In the genomic region with DNA sequence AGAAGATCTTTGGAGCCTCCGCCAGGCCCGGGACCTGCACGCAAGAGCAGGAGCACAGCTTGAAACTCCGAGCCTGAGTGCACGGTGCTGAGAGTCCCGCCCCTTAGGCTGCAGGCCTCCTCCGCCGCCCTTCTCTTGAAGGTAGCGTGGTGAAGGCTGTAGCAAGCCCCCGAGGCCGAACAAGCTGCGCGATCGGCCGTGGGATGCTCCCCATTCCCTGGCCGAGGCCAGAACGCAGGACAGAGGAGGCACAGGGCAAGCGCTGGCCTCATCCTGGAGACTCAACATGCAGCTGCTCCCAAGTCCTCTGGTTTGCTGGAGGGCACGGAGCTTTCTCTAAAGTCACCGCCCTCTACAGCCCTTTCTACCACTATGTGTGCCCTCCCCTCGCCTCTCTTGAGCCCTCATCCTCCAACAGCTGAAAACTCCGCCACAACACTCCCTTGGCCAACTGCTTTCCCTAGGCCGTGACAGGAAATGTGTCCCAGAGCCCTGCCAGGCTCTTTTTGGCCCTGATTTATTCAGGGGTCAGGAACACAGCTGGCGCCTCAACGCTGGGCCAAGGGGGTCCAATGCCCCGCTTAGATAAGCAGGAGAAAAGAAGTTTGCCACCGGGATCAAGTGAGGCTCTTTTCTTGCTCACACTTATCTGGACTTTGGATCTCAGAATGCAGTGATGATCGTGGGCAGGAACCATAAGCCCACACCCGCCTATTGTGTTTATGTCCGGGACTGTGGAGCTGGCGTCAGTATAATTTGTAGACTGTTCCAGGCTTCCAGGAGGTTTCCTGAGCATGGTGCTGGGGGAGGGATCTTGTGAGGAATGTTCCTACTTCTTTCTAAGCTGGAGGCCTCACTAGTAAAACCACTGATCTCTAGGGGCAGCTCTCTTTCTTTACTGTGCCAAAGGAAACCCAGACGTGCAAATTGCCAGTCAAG, we compare ENCODE assay signal across 9 mouse cellular contexts. TPM values are rescaled to one million over a fixed set of nuclear protein-coding genes. Genes with fewer than 3 reads are reported as not detected.
DNase-seq lines count a peak whose midpoint lies in the region; ATAC-seq and TF ChIP-seq lines count a peak whose summit lies in the region.
"Had no signal": no experiment of that assay in that cellular context is flagged by ENCODE, and none has a peak within 500 bp of the region (broad histone marks: within the 10 kb centered on the region; RNA-seq: fewer than 3 reads in every experiment).

Gene Clec14a (minus strand): TSS at position 728 of the 939 bp plus-strand sequence.

- H3K4me2 ChIP-seq in intestine, embryonic 16.5 days (ENCODE audit: low read depth, low read length) = peak within 1 kb of the TSS; percentile 86
- H3K4me2 ChIP-seq in liver, embryonic 15.5 days = peak within 1 kb of the TSS; percentile 41
- H3K4me2 ChIP-seq in neural tube, embryonic 14.5 days (ENCODE audit: low read depth, low read length) = peak within 1 kb of the TSS; percentile 71

- 9% methylated on average over 32 of the region's 32 CpGs for WGBS in intestine, embryonic 16.5 days
- 8% methylated on average over 32 of the region's 32 CpGs for WGBS in liver, embryonic 15.5 days (ENCODE audit: insufficient replicate concordance)
- 6% methylated on average over 32 of the region's 32 CpGs for WGBS in neural tube, embryonic 14.5 days
- WGBS in thymus, adult 2 months = 31% methylated on average over 32 of the region's 32 CpGs

- H3K36me3 ChIP-seq in intestine, embryonic 16.5 days (ENCODE audit: control insufficient read depth, insufficient read depth, low read length) = no peaks in the 10 kb centered on the region
- H3K36me3 ChIP-seq in liver, embryonic 15.5 days (replicated peaks) = no peaks in the 10 kb centered on the region
- H3K36me3 ChIP-seq in neural tube, embryonic 14.5 days (ENCODE audit: control insufficient read depth, insufficient read depth, low read length) = no peaks in the 10 kb centered on the region
- H3K36me3 ChIP-seq in thymus, adult 2 months (ENCODE audit: control insufficient read depth, insufficient read depth, low read length) = no peaks in the 10 kb centered on the region
- H3K36me3 ChIP-seq: G1E had no signal

- H3K9me3 ChIP-seq in intestine, embryonic 16.5 days (ENCODE audit: control insufficient read depth, low read length) = no peaks in the 10 kb centered on the region
- H3K9me3 ChIP-seq in liver, embryonic 15.5 days (replicated peaks) = no peaks in the 10 kb centered on the region
- H3K9me3 ChIP-seq in neural tube, embryonic 14.5 days (ENCODE audit: control insufficient read depth, low read length) = no peaks in the 10 kb centered on the region

- no peak for TF ChIP-seq POLR2A in thymus, adult 2 months (IDR thresholded peaks at IDR 0.05; ENCODE audit: control insufficient read depth, extremely low read depth, insufficient read depth, low read length, poor library complexity)

- DNase-seq in layer of hippocampus, adult 2 months (ENCODE audit: low spot score in 2 of 2) = peak; percentile 4 to 22
- DNase-seq in layer of hippocampus, adult 11-12 months (ENCODE audit: low spot score) = no peak
- peak; percentile 68 for DNase-seq in embryo, embryonic 10.5 days (ENCODE audit: low spot score)
- DNase-seq in heart, adult 18-20 months = peak; percentile 71 to 88
- no peak for DNase-seq in thymus, adult 2 months

- H3K27ac ChIP-seq in layer of hippocampus, adult 2 months = peak within 1 kb of the TSS; percentile 88
- H3K27ac ChIP-seq in intestine, embryonic 16.5 days (ENCODE audit: low read length) = peak within 1 kb of the TSS; percentile 81
- H3K27ac ChIP-seq in liver, embryonic 15.5 days (replicated peaks) = no peak within 1 kb of the TSS; the same call in 1 of the 2 replicates
- no peak within 1 kb of the TSS; the same call in 1 of the 2 replicates for H3K27ac ChIP-seq in neural tube, embryonic 14.5 days (ENCODE audit: low read depth, low read length)
- no peak within 1 kb of the TSS for H3K27ac ChIP-seq in thymus, adult 2 months (ENCODE audit: control insufficient read depth, insufficient read depth, low read length)

- peak within 1 kb of the TSS; percentile 73 for H3K9ac ChIP-seq in intestine, embryonic 16.5 days (ENCODE audit: low read depth, low read length)
- no peak within 1 kb of the TSS for H3K9ac ChIP-seq in liver, embryonic 15.5 days
- H3K9ac ChIP-seq in neural tube, embryonic 14.5 days (replicated peaks; ENCODE audit: low read depth, low read length) = peak within 1 kb of the TSS; percentile 45

- H3K4me3 ChIP-seq in layer of hippocampus, adult 2 months = peak within 1 kb of the TSS; percentile 62
- H3K4me3 ChIP-seq in intestine, embryonic 16.5 days (ENCODE audit: low read length) = peak within 1 kb of the TSS; percentile 51
- H3K4me3 ChIP-seq in liver, embryonic 15.5 days (replicated peaks) = peak within 1 kb of the TSS; percentile 24
- peak within 1 kb of the TSS; percentile 37 for H3K4me3 ChIP-seq in neural tube, embryonic 14.5 days (ENCODE audit: low read depth, low read length)
- no peak within 1 kb of the TSS for H3K4me3 ChIP-seq in thymus, adult 2 months (ENCODE audit: control insufficient read depth, insufficient read depth, low read length)

- H3K27me3 ChIP-seq in intestine, embryonic 16.5 days (replicated peaks; ENCODE audit: control insufficient read depth, insufficient read depth, low read length) = no peaks in the 10 kb centered on the region; the same call in 1 of the 2 replicates
- H3K27me3 ChIP-seq in liver, embryonic 15.5 days = 0 out of 2 replicates have a peak, but pooled peaks cover 11% of the 10 kb centered on the region
- no peaks in the 10 kb centered on the region for H3K27me3 ChIP-seq in neural tube, embryonic 14.5 days (ENCODE audit: control insufficient read depth, insufficient read depth, low read length)
- H3K27me3 ChIP-seq in thymus, adult 2 months (ENCODE audit: control insufficient read depth, insufficient read depth, low read length) = no peaks in the 10 kb centered on the region

- peaks cover 16% of the 10 kb centered on the region for H3K4me1 ChIP-seq in intestine, embryonic 16.5 days (ENCODE audit: control insufficient read depth, insufficient read depth, low read length)
- no peaks in the 10 kb centered on the region; the same call in 1 of the 2 replicates for H3K4me1 ChIP-seq in liver, embryonic 15.5 days (replicated peaks)
- no peaks in the 10 kb centered on the region for H3K4me1 ChIP-seq in neural tube, embryonic 14.5 days (ENCODE audit: control insufficient read depth, insufficient read depth, low read length)
- H3K4me1 ChIP-seq in thymus, adult 2 months (replicated peaks; ENCODE audit: control insufficient read depth, insufficient read depth, low read length) = no peaks in the 10 kb centered on the region

- no peak for TF ChIP-seq CTCF in layer of hippocampus, adult 2 months (conservative IDR thresholded peaks at IDR 0.05)
- TF ChIP-seq CTCF in thymus, adult 2 months (IDR thresholded peaks at IDR 0.05; ENCODE audit: borderline replicate concordance, control insufficient read depth, extremely low read depth, insufficient read depth, low read length, poor library complexity) = no peak

- ATAC-seq in intestine, embryonic 16.5 days = peak; percentile 89
- peak; percentile 71 for ATAC-seq in liver, embryonic 15.5 days (ENCODE audit: insufficient read depth)
- ATAC-seq in neural tube, embryonic 14.5 days (ENCODE audit: low read depth) = peak; percentile 89; the same call in 1 of the 2 replicates

RNA-seq across cellular contexts. Expression of gene Clec14a, which starts in this region (rescaled TPM):
- total RNA-seq in layer of hippocampus, adult 2 months (2021) = 1 to 10 TPM; 2.7 to 3.3 TPM
- total RNA-seq in heart, adult 18-20 months (2021) = 1 to 10 TPM; 8.3 to 9.5 TPM
- 7.9 and 8.0 TPM in 2 replicates for polyA plus RNA-seq in intestine, embryonic 16.5 days (2015; fragmentation: Nextera tagmentation; extraction: Ambion mirVana)
- 6.0 and 6.1 TPM in 2 replicates for polyA plus RNA-seq in liver, embryonic 15.5 days (2015; fragmentation: Nextera tagmentation; extraction: Ambion mirVana)
- 1.3 and 6.5 TPM in 2 replicates for polyA plus RNA-seq in neural tube, embryonic 14.5 days (2014; fragmentation: Nextera tagmentation; extraction: Ambion mirVana)
- 1.3 and 1.9 TPM in 2 replicates for polyA plus RNA-seq in thymus, adult 2 months (2012; rRNA removed)
- polyA plus RNA-seq: G1E had no signal

Comparison
In these comparisons a context has a peak if more than half of its experiments do, and no peak if none do; other contexts are left out.
1. DNase-seq: peak in layer of hippocampus, adult 2 months (2 of 2), embryo, embryonic 10.5 days (single experiment) and heart, adult 18-20 months (2 of 2); none in layer of hippocampus, adult 11-12 months (single experiment) and thymus, adult 2 months (single experiment).
2. H3K27ac ChIP-seq: peak in layer of hippocampus, adult 2 months (single experiment) and intestine, embryonic 16.5 days (single experiment); none in liver, embryonic 15.5 days (single experiment), neural tube, embryonic 14.5 days (single experiment) and thymus, adult 2 months (single experiment).
3. Peak in every context shown above with its lines, with median percentiles within 50 percentile points of each other: ATAC-seq and H3K4me2 ChIP-seq.